Mouse (Mus musculus): ENCODE results near the gene Xrcc1. TPM values are rescaled to one million over a fixed set of nuclear protein-coding genes. Genes with fewer than 3 reads are reported as not detected.

Gene Xrcc1
- polyA plus RNA-seq, 1 experiment from 2014 or later, result 60.2 TPM

DNA sequence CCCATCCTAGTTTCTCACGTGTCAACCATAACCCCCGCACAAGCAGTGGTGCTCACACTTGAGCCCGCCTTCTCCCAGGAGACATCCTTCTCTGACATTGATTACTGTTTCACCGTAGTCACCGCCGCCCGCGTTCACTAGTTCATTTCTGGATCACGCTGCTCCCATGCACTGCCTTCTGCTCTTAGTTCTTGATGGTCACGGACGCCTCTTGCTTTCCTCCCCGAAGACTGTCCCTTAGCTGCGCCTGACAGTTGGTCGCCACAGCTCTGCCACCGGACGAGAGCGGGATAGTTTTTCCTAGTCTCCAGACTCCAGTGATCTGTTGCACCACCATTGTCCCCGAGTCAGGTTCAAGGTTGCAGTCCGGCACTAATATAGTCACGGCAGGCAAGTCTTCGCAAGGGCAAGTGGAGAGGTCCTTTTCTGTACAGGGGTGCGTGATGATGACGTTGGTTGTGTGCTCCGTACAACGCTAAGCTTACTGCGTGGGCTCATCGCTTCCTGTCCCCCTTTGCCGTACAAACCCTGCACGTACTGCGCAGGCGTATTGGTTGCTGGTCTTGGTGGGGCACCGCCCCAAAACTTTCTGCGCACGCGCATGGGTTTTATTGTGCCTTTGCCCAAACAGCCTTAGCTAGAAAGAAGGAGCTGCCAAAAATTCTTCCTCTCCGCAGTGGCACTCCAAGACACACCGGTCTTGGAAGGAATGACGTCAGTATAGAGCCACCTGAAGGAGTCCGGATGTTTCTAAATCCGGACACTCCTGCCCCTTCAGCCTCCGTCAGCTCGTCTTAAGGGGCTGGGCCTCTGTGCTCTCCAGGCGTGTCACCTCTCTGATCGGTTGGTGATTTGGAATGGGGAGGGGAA is 15.8 kb upstream of the Xrcc1 start, which contains the start of gene Irgq:
Gene Irgq, plus strand, starts transcription at position 628 of the 870 bp plus-strand sequence.
- H3K36me3 ChIP-seq, result peaks cover 21% of the 10 kb centered on the region
- H3K27ac ChIP-seq (replicated peaks), result peak within 1 kb of the TSS; percentile 95
- H3K4me3 ChIP-seq (replicated peaks), result peak within 1 kb of the TSS; percentile 62
- WGBS, result under 1% methylated on average over 44 of the region's 44 CpGs
- H3K27me3 ChIP-seq (replicated peaks), result no peaks in the 10 kb centered on the region
- H3K9ac ChIP-seq (replicated peaks), result peak within 1 kb of the TSS; percentile 87
- ATAC-seq (ENCODE audit: low FRiP score), result peak; percentile 94
- no peaks in the 10 kb centered on the region for H3K9me3 ChIP-seq (replicated peaks)
- H3K4me1 ChIP-seq, result peaks cover 64% of the 10 kb centered on the region
- H3K4me2 ChIP-seq, result peak within 1 kb of the TSS; percentile 93

DNA sequence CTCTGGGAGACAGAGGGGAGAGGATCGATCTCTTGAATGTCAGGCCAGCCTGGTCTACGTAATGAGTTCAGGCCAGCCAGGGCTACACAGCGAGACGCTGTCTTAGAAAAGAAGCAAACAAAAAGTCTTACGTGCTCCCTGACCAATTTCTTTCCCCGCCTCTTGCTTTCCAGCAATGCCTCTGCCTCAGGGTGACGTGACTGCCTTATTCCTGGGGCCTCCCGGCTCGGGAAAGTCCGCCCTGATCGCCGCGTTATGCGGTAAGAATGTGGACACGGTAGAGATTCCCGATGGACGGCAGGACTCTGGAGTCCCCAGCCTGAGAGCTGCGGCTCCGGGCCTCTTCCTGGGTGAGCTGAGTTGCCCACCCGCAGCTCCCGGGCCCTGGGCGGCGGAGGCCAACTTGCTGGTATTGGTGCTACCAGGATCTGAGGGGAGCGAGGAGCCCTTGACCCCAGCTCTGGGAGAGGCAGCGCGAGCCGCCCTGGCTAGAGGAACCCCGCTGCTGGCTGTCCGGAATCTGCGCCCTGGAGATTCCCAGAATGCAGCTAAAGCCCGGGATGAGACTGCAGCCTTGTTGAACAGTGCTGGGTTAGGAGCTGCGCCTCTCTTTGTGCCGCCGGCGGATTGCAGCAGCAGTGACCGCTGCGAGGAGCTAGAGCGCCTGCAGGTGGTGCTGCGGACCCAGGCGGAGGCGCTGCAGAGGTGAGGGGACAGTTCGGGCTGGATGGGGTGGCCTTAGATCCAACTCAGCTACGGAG is 14.7 kb upstream of the Xrcc1 start:
- Histone ChIP-seq H3K4me2 (peak overlapping the region; percentile 93), H3K36me3 (peaks cover 29% of the 10 kb centered on the region), H3K9ac (replicated peaks) (peak overlapping the region; percentile 87), H3K4me1 (peaks cover 58% of the 10 kb centered on the region), H3K4me3 (replicated peaks) (peak overlapping the region; percentile 62), H3K27ac (replicated peaks) (peak overlapping the region; percentile 95), H3K27me3 (replicated peaks) (no peaks in the 10 kb centered on the region), H3K9me3 (replicated peaks) (no peaks in the 10 kb centered on the region)
- ATAC-seq (ENCODE audit: low FRiP score), result peak; percentile 43
- WGBS, result under 1% methylated on average over 43 of the region's 43 CpGs

DNA sequence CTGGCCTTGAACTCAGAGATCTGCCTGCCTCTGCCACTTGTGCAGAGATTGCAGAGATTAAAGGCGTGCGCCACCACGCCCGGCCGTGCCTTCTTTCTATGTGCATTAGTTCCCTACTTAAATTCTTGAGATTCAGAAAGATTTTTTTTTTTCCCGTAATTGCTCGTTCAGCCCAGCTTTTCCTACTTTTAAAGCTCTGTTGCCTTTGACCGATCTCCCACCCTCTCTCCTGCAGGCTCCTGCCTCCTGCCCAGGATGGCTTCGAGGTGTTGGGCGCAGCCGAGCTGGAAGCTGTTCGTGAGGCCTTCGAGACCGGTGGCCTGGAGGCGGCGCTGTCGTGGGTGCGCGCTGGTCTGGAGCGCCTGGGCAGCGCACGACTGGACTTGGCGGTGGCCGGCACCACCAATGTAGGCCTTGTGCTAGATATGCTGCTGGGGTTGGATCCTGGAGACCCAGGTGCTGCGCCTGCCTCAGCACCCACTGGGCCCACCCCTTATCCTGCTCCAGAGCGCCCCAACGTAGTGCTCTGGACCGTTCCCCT is 13.0 kb upstream of the Xrcc1 start:
- no peak overlapping the region for H3K27ac ChIP-seq (replicated peaks)
- peaks cover 51% of the 10 kb centered on the region for H3K4me1 ChIP-seq
- WGBS, result 67% methylated on average over 28 of the region's 28 CpGs
- no peak overlapping the region for H3K9ac ChIP-seq (replicated peaks)
- no peaks in the 10 kb centered on the region for H3K27me3 ChIP-seq (replicated peaks)
- no peaks in the 10 kb centered on the region for H3K9me3 ChIP-seq (replicated peaks)
- ATAC-seq (ENCODE audit: low FRiP score), result no peak
- peaks cover 30% of the 10 kb centered on the region for H3K36me3 ChIP-seq
- H3K4me3 ChIP-seq (replicated peaks), result no peak overlapping the region
- H3K4me2 ChIP-seq, result peak overlapping the region; percentile 27; the same call in 1 of the 2 replicates

GRCm38 (mm10) chr7:24533806-24534205 is 12.3 kb upstream of the Xrcc1 start:
- peak overlapping the region; percentile 4; the same call in 1 of the 2 replicates for H3K4me3 ChIP-seq (replicated peaks)
- peaks cover 51% of the 10 kb centered on the region for H3K4me1 ChIP-seq
- H3K9ac ChIP-seq (replicated peaks), result no peak overlapping the region
- 33% methylated on average over 33 of the region's 42 CpGs for WGBS
- H3K9me3 ChIP-seq (replicated peaks), result no peaks in the 10 kb centered on the region
- peak overlapping the region; percentile 27 for H3K4me2 ChIP-seq
- peaks cover 30% of the 10 kb centered on the region for H3K36me3 ChIP-seq
- no peaks in the 10 kb centered on the region for H3K27me3 ChIP-seq (replicated peaks)
- H3K27ac ChIP-seq (replicated peaks), result no peak overlapping the region
- no peak for ATAC-seq (ENCODE audit: low FRiP score)

- Histone ChIP-seq H3K27me3 (replicated peaks) (no peaks in the 10 kb centered on the region), H3K9me3 (replicated peaks) (no peaks in the 10 kb centered on the region), H3K9ac (replicated peaks) (no peak overlapping the region), H3K36me3 (peaks cover 30% of the 10 kb centered on the region), H3K4me2 (peak overlapping the region; percentile 27), H3K4me1 (peaks cover 46% of the 10 kb centered on the region), H3K27ac (replicated peaks) (no peak overlapping the region), H3K4me3 (replicated peaks) (peak overlapping the region; percentile 4; the same call in 1 of the 2 replicates)
- WGBS, result 28% methylated on average over 19 of the region's 19 CpGs
- no peak for ATAC-seq (ENCODE audit: low FRiP score)
Measured at GRCm38 (mm10) chr7:24534301-24534700, 11.8 kb upstream of the Xrcc1 start.

DNA sequence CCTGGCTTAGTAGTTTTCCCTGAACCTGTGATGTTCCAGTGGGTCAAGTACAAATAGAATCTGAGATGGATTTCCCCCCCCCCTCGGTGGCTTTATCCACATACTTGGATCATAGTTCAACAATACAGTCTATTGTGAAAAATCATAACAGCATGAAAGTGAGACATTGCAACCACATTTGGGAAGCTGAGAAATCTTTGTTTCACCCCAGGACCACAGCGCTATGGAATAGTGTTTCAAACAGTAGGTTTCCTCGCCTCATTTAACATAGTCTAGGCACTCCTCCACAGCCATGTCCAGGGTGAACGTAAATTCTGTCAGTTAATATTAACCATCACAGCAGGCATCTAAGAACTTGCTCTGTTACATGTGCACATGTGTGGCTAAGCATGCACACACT is 9.0 kb upstream of the Xrcc1 start:
- H3K4me2 ChIP-seq, result no peak overlapping the region
- peaks cover 30% of the 10 kb centered on the region for H3K36me3 ChIP-seq
- H3K4me3 ChIP-seq (replicated peaks), result no peak overlapping the region
- no peaks in the 10 kb centered on the region for H3K27me3 ChIP-seq (replicated peaks)
- no peak for ATAC-seq (ENCODE audit: low FRiP score)
- H3K9me3 ChIP-seq (replicated peaks), result no peaks in the 10 kb centered on the region
- H3K9ac ChIP-seq (replicated peaks), result no peak overlapping the region
- peaks cover 30% of the 10 kb centered on the region for H3K4me1 ChIP-seq
- WGBS, result 66% methylated on average over 4 of the region's 4 CpGs
- no peak overlapping the region for H3K27ac ChIP-seq (replicated peaks)

DNA sequence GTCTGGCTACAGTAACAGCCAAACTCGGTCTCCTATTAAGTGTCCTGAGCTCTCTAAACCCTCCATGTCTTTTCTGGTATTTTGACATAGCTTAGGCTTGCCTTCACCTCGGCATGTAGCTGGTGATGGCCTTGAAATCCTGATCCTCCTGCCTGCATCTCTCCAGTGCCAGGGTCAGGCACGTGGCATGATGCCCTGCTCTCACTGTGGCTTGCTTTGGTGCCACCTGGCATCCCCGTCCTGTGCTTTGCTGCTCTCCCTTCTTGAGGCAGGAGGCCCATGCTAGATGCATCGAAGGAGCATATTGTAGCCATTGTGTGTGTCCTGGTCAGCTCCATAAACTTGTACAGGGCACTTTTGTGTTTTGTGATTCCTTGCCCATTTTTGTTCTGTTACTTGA is 8.5 kb upstream of the Xrcc1 start:
- H3K9ac ChIP-seq (replicated peaks), result no peak overlapping the region; the same call in 1 of the 2 replicates
- no peak for ATAC-seq (ENCODE audit: low FRiP score)
- 80% methylated on average over 5 of the region's 5 CpGs for WGBS
- peaks cover 27% of the 10 kb centered on the region for H3K36me3 ChIP-seq
- peaks cover 25% of the 10 kb centered on the region for H3K4me1 ChIP-seq
- no peak overlapping the region for H3K4me3 ChIP-seq (replicated peaks)
- H3K27ac ChIP-seq (replicated peaks), result 0 out of 2 replicates have a peak overlapping the region, but pooled peaks have one; percentile 23
- H3K4me2 ChIP-seq, result no peak overlapping the region
- H3K27me3 ChIP-seq (replicated peaks), result no peaks in the 10 kb centered on the region
- H3K9me3 ChIP-seq (replicated peaks), result no peaks in the 10 kb centered on the region

DNA sequence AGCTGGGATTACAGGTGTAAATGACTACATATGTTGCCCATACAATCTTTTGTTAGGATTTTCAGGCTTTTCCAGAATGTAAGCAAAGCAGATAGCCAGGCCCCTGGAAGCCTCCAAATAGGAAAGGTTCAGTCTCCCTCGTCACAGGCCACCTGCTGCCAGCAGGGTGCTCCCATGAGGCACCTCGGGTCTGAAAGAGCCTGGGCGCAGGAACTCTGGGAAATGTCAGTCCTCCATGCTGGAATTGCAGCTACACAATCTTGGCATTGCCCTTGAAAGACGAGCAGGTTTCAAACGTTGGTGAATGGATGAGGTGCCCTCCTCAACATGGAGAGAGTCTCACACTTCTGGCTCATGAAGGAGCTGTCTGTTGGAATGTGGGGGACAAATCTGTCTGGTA is 7.9 kb upstream of the Xrcc1 start:
- Histone ChIP-seq H3K36me3 (peaks cover 27% of the 10 kb centered on the region), H3K9me3 (replicated peaks) (no peaks in the 10 kb centered on the region), H3K27ac (replicated peaks) (no peak overlapping the region), H3K4me2 (no peak overlapping the region), H3K4me3 (replicated peaks) (no peak overlapping the region), H3K4me1 (peaks cover 21% of the 10 kb centered on the region), H3K27me3 (replicated peaks) (no peaks in the 10 kb centered on the region), H3K9ac (replicated peaks) (no peak overlapping the region)
- ATAC-seq (ENCODE audit: low FRiP score), result no peak
- 44% methylated on average over 5 of the region's 5 CpGs for WGBS

DNA sequence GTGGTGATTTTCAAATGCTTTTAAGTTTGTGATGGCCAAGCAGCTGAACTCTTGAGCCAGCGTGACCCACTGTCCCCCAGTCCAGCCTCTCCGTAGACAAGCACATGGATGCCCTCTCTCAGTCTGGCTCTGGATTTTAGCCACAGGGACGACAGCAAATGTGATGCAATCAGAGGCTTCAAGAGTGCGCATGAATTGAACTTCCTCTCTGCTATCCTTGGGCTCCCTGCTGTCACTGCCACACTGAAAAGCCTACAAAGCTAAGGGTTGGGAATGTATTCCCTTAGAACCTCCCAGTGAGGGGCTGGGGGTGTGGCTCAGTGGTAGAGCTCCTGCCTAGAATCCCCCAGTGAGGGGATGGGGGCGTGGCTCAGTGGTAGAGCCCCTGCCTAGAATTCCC is 7.4 kb upstream of the Xrcc1 start:
- no peaks in the 10 kb centered on the region for H3K9me3 ChIP-seq (replicated peaks)
- no peak overlapping the region for H3K4me3 ChIP-seq (replicated peaks)
- H3K4me2 ChIP-seq, result no peak overlapping the region
- H3K9ac ChIP-seq (replicated peaks), result no peak overlapping the region
- no peaks in the 10 kb centered on the region for H3K27me3 ChIP-seq (replicated peaks)
- no peak overlapping the region for H3K27ac ChIP-seq (replicated peaks)
- 79% methylated on average over 5 of the region's 5 CpGs for WGBS
- ATAC-seq (ENCODE audit: low FRiP score), result no peak
- peaks cover 15% of the 10 kb centered on the region for H3K4me1 ChIP-seq
- peaks cover 23% of the 10 kb centered on the region for H3K36me3 ChIP-seq

- Histone ChIP-seq H3K4me2 (no peak overlapping the region), H3K27me3 (replicated peaks) (no peaks in the 10 kb centered on the region), H3K27ac (replicated peaks) (no peak overlapping the region), H3K9me3 (replicated peaks) (no peaks in the 10 kb centered on the region), H3K4me3 (replicated peaks) (no peak overlapping the region), H3K36me3 (peaks cover 14% of the 10 kb centered on the region), H3K4me1 (peaks cover 6% of the 10 kb centered on the region; the same call in 1 of the 2 replicates), H3K9ac (replicated peaks) (no peak overlapping the region)
- WGBS, result 95% methylated on average over 4 of the region's 4 CpGs
- no peak for ATAC-seq (ENCODE audit: low FRiP score)
Measured at GRCm38 (mm10) chr7:24539686-24540085, 6.4 kb upstream of the Xrcc1 start.

DNA sequence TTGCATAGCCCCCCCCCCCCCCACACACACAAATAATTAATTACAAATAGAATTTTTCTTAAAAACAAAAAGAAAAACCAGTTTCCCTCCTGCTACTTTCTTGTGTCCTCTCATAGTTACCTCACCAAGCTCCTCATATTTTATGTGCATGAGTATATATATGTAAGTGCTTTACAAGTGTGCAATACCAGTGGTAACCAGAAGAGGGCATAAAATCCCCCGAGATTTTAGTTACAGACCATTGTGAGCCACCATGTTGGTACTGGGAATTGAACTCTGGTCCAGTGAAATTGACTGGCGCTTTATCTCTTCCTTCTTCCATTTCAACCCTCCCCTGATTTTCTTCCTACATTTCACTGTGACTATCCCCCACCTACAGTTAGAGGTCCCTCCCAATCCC is 1.6 kb upstream of the Xrcc1 start:
- H3K9me3 ChIP-seq (replicated peaks), result no peaks in the 10 kb centered on the region
- no peak overlapping the region for H3K27ac ChIP-seq (replicated peaks)
- no peak for ATAC-seq (ENCODE audit: low FRiP score)
- no peaks in the 10 kb centered on the region for H3K27me3 ChIP-seq (replicated peaks)
- H3K4me3 ChIP-seq (replicated peaks), result no peak overlapping the region
- WGBS, result 86% methylated on average over 2 of the region's 2 CpGs
- H3K36me3 ChIP-seq, result peaks cover 6% of the 10 kb centered on the region
- no peak overlapping the region for H3K9ac ChIP-seq (replicated peaks)
- peaks cover 17% of the 10 kb centered on the region for H3K4me1 ChIP-seq
- H3K4me2 ChIP-seq, result no peak overlapping the region

All from neural tube, embryonic 15.5 days (tissue).